Comparison of ENCODE assay signal across 8 mouse cellular contexts in the genomic region with DNA sequence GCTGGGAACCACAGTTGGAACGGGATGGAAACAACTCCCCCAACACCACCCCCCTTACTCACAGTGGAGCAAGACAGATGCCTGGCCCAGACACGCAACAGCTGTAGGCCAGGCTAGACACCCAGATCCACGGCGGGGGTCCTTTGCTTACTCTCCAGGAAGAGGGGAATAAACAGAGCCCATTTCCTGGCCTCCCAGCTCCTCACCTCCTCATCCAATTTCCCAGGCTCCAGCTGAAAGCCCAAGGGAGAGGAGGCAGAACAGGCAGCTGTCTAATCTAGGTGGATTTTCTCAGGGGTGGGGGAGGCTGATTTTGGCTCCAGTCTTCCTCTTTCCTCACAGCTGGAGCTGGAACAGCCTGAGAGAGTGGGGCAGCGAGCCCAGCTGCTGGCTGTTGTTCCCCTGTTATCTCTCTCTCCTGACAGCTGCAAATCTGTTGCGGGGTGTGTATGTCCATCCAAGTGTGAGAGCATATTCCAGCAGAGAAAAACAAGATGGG.
DNase-seq lines count a peak whose midpoint lies in the region; ATAC-seq and TF ChIP-seq lines count a peak whose summit lies in the region.

No protein-coding gene starts in this region.

- 42% methylated on average over 6 of the region's 6 CpGs for WGBS in midbrain, embryonic 13.5 days
- 34% methylated on average over 6 of the region's 6 CpGs for WGBS in midbrain, embryonic 10.5 days
- 6% methylated on average over 6 of the region's 6 CpGs for WGBS in heart, embryonic 14.5 days
- 9% methylated on average over 6 of the region's 6 CpGs for WGBS in lung, embryonic 14.5 days

- no peaks in the 10 kb centered on the region for H3K36me3 ChIP-seq in midbrain, embryonic 13.5 days
- H3K36me3 ChIP-seq in midbrain, embryonic 10.5 days: no peaks in the 10 kb centered on the region
- H3K36me3 ChIP-seq in heart, embryonic 14.5 days (ENCODE audit: control insufficient read depth, insufficient read depth, low read length): no peaks in the 10 kb centered on the region
- no peaks in the 10 kb centered on the region for H3K36me3 ChIP-seq in lung, embryonic 14.5 days (ENCODE audit: insufficient read depth)

- no peak for ATAC-seq in midbrain, embryonic 13.5 days
- ATAC-seq in heart, embryonic 14.5 days (ENCODE audit: insufficient number of reproducible peaks, insufficient read depth, low FRiP score, low read depth): peak; percentile 65
- peak; percentile 95 for ATAC-seq in lung, embryonic 14.5 days (ENCODE audit: insufficient read depth)

- H3K4me1 ChIP-seq in midbrain, embryonic 13.5 days (replicated peaks): peaks cover 6% of the 10 kb centered on the region; the same call in 1 of the 2 replicates
- peaks cover 13% of the 10 kb centered on the region for H3K4me1 ChIP-seq in midbrain, embryonic 10.5 days
- peaks cover 23 to 25% of the 10 kb centered on the region in 2 experiments for H3K4me1 ChIP-seq in heart, embryonic 14.5 days (ENCODE audit: control insufficient read depth in 2 of 2, insufficient read depth in 2 of 2, low read length in 2 of 2)
- H3K4me1 ChIP-seq in lung, embryonic 14.5 days (ENCODE audit: insufficient read depth): peaks cover 40% of the 10 kb centered on the region

- no peak for DNase-seq in midbrain, embryonic 10.5 days (ENCODE audit: low spot score)
- peak; percentile 42 for DNase-seq in fat pad, adult 2 months (ENCODE audit: extremely low read depth, low read depth, low spot score)
- peak; percentile 93 for DNase-seq in lung, embryonic 14.5 days
- DNase-seq in urinary bladder, postnatal 36 days (ENCODE audit: low spot score in 2 of 2): peak; percentile 32 to 78
- no peak for DNase-seq in layer of hippocampus, postnatal 14 days (ENCODE audit: low spot score in 2 of 2)
- DNase-seq in layer of hippocampus, adult 9-10 months (ENCODE audit: low spot score): no peak

- H3K9ac ChIP-seq in midbrain, embryonic 13.5 days (replicated peaks): peak overlapping the region; percentile 14; the same call in 1 of the 2 replicates
- H3K9ac ChIP-seq in heart, embryonic 14.5 days (ENCODE audit: low read length): no peak overlapping the region
- H3K9ac ChIP-seq in lung, embryonic 14.5 days: no peak overlapping the region

- H3K9me3 ChIP-seq in midbrain, embryonic 13.5 days: no peaks in the 10 kb centered on the region
- peaks cover 10% of the 10 kb centered on the region for H3K9me3 ChIP-seq in midbrain, embryonic 10.5 days (replicated peaks)
- H3K9me3 ChIP-seq in heart, embryonic 14.5 days (ENCODE audit: control insufficient read depth, low read length): peaks cover 6% of the 10 kb centered on the region; the same call in 1 of the 2 replicates
- H3K9me3 ChIP-seq in lung, embryonic 14.5 days (ENCODE audit: low read depth, low read length): no peaks in the 10 kb centered on the region

- H3K27ac ChIP-seq in midbrain, embryonic 13.5 days: no peak overlapping the region
- no peak overlapping the region for H3K27ac ChIP-seq in midbrain, embryonic 10.5 days (replicated peaks)
- H3K27ac ChIP-seq in heart, embryonic 14.5 days (replicated peaks in 1 of 2; ENCODE audit: control insufficient read depth in 1 of 2, insufficient read depth in 1 of 2, low read depth in 2 of 2, low read length in 2 of 2): no peak overlapping the region
- H3K27ac ChIP-seq in lung, embryonic 14.5 days (ENCODE audit: low read depth): peak overlapping the region; percentile 82

- peaks cover 26% of the 10 kb centered on the region for H3K27me3 ChIP-seq in midbrain, embryonic 13.5 days
- peaks cover 58% of the 10 kb centered on the region for H3K27me3 ChIP-seq in midbrain, embryonic 10.5 days (ENCODE audit: low read depth, poor library complexity, severe bottlenecking)
- peaks cover 35% of the 10 kb centered on the region for H3K27me3 ChIP-seq in heart, embryonic 14.5 days (ENCODE audit: control insufficient read depth, insufficient read depth, low read length)
- no peaks in the 10 kb centered on the region for H3K27me3 ChIP-seq in lung, embryonic 14.5 days (ENCODE audit: insufficient read depth, low read length)

- no peak for TF ChIP-seq CTCF in lung, embryonic 14.5 days (IDR thresholded peaks at IDR 0.05; ENCODE audit: low read depth)

- no peak overlapping the region for H3K4me3 ChIP-seq in midbrain, embryonic 13.5 days (replicated peaks)
- H3K4me3 ChIP-seq in midbrain, embryonic 10.5 days: no peak overlapping the region
- H3K4me3 ChIP-seq in heart, embryonic 14.5 days (ENCODE audit: control insufficient read depth in 1 of 2, insufficient read depth in 1 of 2, low read depth in 1 of 2, low read length in 2 of 2): no peak overlapping the region
- H3K4me3 ChIP-seq in lung, embryonic 14.5 days (ENCODE audit: low read depth, low read length): no peak overlapping the region

- no peak overlapping the region for H3K4me2 ChIP-seq in midbrain, embryonic 13.5 days (replicated peaks)
- no peak overlapping the region for H3K4me2 ChIP-seq in heart, embryonic 14.5 days (ENCODE audit: low read length)
- peak overlapping the region; percentile 16; the same call in 1 of the 2 replicates for H3K4me2 ChIP-seq in lung, embryonic 14.5 days

Comparison
In these comparisons a context has a peak if more than half of its experiments do, and no peak if none do; other contexts are left out.
1. DNase-seq: peak in fat pad, adult 2 months (single experiment), lung, embryonic 14.5 days (single experiment) and urinary bladder, postnatal 36 days (2 of 2); none in midbrain, embryonic 10.5 days (single experiment), layer of hippocampus, postnatal 14 days (0 of 2) and layer of hippocampus, adult 9-10 months (single experiment).